Mouse (Mus musculus): ENCODE results near the gene Rbfox2. TPM values are rescaled to one million over a fixed set of nuclear protein-coding genes. Genes with fewer than 3 reads are reported as not detected.

Rbfox2 gene
- polyA plus RNA-seq, 2 experiments = 94.7 to 189 TPM

DNA sequence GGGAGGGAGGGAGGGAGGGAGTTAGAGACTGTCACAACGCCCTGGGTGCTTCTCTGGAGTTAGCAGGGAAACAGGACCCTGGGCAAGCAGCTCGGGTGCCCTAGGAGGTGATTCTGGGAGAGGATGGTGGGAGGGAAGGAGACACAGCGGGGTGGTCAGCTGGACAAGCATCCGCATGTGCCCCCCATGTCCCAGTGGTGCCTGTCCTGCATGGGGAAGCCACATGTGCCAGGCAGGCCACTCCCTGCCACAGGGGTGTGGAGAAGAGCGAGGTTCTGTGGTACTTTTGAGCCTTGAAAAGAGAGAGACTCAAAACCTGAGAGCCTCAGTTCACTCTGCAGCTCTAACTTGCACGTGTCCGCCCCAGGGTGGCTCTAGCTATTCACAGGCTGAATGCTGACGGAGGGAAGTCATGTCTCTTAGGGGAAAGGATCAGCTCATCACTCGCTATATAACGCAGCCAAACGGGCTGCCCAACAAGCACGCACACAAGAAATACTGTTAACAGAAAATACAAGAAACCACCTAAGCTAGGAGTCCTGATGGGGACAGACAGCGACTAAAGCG, 227.5 kb downstream of the Rbfox2 start:
- Histone ChIP-seq H3K4me1 (ENCODE audit: control insufficient read depth, insufficient read depth, low read length) (0 out of 2 replicates have a peak, but pooled peaks cover 6% of the 10 kb centered on the region), H3K9me3 (ENCODE audit: control insufficient read depth, low read length) (no peaks in the 10 kb centered on the region), H3K36me3 (ENCODE audit: control insufficient read depth, insufficient read depth, low read length) (peaks cover 84% of the 10 kb centered on the region), H3K27ac (replicated peaks; ENCODE audit: low read depth, low read length) (no peak overlapping the region), H3K4me3 (replicated peaks; ENCODE audit: low read length) (no peak overlapping the region), H3K27me3 (ENCODE audit: control insufficient read depth, insufficient read depth, low read length) (no peaks in the 10 kb centered on the region), H3K4me2 (replicated peaks; ENCODE audit: low read depth, low read length, severe bottlenecking) (no peak overlapping the region), H3K9ac (ENCODE audit: low read depth, low read length, severe bottlenecking) (no peak overlapping the region)
- TF ChIP-seq POLR2A (IDR thresholded peaks at IDR 0.05; ENCODE audit: borderline replicate concordance, extremely low read depth, insufficient read depth, insufficient read length) = no peak
- DNase-seq (ENCODE audit: low spot score) (no peak), ATAC-seq (ENCODE audit: low FRiP score, low read depth) (no peak)
- 80% methylated on average over 14 of the region's 14 CpGs for WGBS

DNA sequence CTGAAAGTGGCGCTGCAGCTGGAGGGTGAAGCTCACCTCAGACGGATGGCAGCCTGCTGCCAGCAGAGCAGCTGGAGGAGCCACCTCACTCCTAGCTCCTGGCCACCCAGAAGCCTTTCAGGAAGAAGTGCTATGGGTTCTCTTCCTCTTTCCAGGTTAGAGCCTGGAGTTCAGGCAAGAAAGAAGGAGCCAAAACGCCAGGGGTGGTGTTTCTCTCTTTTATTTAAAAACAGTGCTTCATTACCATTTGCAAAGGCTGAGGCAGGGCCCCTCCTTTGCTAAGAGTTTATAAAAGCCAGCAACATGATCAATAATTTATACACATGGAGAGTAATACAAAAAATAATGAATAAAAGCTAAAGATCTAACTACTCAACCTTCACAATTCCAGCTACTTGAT, 228.0 kb downstream of the Rbfox2 start:
- H3K27me3 ChIP-seq (ENCODE audit: control insufficient read depth, insufficient read depth, low read length) = no peaks in the 10 kb centered on the region
- H3K4me1 ChIP-seq (ENCODE audit: control insufficient read depth, insufficient read depth, low read length) = 0 out of 2 replicates have a peak, but pooled peaks cover 6% of the 10 kb centered on the region
- TF ChIP-seq POLR2A (IDR thresholded peaks at IDR 0.05; ENCODE audit: borderline replicate concordance, extremely low read depth, insufficient read depth, insufficient read length) = no peak
- H3K36me3 ChIP-seq (ENCODE audit: control insufficient read depth, insufficient read depth, low read length) = peaks cover 80% of the 10 kb centered on the region
- H3K9ac ChIP-seq (ENCODE audit: low read depth, low read length, severe bottlenecking) = no peak overlapping the region
- no peak overlapping the region for H3K4me3 ChIP-seq (replicated peaks; ENCODE audit: low read length)
- no peak overlapping the region for H3K27ac ChIP-seq (replicated peaks; ENCODE audit: low read depth, low read length)
- H3K9me3 ChIP-seq (ENCODE audit: control insufficient read depth, low read length) = no peaks in the 10 kb centered on the region
- 72% methylated on average over 3 of the region's 3 CpGs for WGBS
- DNase-seq (ENCODE audit: low spot score) (no peak), ATAC-seq (ENCODE audit: low FRiP score, low read depth) (no peak)
- H3K4me2 ChIP-seq (replicated peaks; ENCODE audit: low read depth, low read length, severe bottlenecking) = no peak overlapping the region

DNA sequence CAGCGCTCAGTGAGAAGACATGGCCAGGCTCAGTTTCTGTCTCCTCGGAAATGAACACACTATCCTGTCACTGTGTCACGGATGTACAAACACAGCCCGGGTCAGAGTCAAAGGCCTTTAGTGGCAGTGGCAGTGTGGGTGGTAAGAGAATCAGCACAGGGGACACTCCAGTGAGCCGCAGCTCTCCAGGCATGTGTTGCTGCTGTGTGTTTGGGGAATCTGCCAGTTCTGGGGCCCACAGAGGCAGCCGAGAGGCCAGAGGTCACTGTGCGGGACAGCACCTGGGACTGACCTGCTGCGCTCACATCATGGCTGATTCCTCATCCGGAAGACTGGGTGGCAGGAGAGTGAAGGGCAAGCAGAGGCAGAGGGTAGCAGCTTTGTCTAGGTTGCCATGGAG, 228.9 kb downstream of the Rbfox2 start:
- 96% methylated on average over 9 of the region's 9 CpGs for WGBS
- H3K36me3 ChIP-seq (ENCODE audit: control insufficient read depth, insufficient read depth, low read length) = peaks cover 76% of the 10 kb centered on the region

DNA sequence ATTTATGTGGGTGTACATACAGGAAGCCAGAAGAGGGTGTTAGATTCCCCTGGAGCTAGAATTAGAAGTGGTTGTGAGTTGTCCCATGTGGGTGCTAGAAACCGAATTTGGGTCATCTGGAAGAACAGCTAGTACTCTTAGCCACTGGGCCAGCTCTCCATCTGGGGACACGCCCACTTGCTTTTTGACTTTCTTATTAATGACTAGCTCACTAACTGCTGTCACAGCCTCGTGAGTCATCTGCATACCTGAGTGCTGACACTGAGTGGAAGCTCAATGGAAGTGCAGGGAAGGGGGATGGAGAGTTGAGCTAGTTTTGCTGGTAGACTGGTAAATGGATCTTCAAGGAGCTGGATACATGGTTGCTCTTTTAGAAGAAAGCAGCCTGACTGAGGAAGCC, 230.3 kb downstream of the Rbfox2 start:
- H3K27ac ChIP-seq (replicated peaks; ENCODE audit: low read depth, low read length) = no peak overlapping the region
- H3K9ac ChIP-seq (ENCODE audit: low read depth, low read length, severe bottlenecking) = no peak overlapping the region
- H3K4me2 ChIP-seq (replicated peaks; ENCODE audit: low read depth, low read length, severe bottlenecking) = no peak overlapping the region
- DNase-seq (ENCODE audit: low spot score) (no peak), ATAC-seq (ENCODE audit: low FRiP score, low read depth) (no peak)
- H3K36me3 ChIP-seq (ENCODE audit: control insufficient read depth, insufficient read depth, low read length) = peaks cover 62% of the 10 kb centered on the region
- WGBS = 85% methylated on average over 3 of the region's 3 CpGs
- H3K4me1 ChIP-seq (ENCODE audit: control insufficient read depth, insufficient read depth, low read length) = peaks cover 16% of the 10 kb centered on the region
- no peak overlapping the region for H3K4me3 ChIP-seq (replicated peaks; ENCODE audit: low read length)
- no peak for TF ChIP-seq POLR2A (IDR thresholded peaks at IDR 0.05; ENCODE audit: borderline replicate concordance, extremely low read depth, insufficient read depth, insufficient read length)
- no peaks in the 10 kb centered on the region for H3K27me3 ChIP-seq (ENCODE audit: control insufficient read depth, insufficient read depth, low read length)
- no peaks in the 10 kb centered on the region for H3K9me3 ChIP-seq (ENCODE audit: control insufficient read depth, low read length)

More for the DNA sequence above, 228.9 kb downstream of the Rbfox2 start:
- H3K4me3 ChIP-seq (replicated peaks; ENCODE audit: low read length) = no peak overlapping the region
- 0 out of 2 replicates have a peak, but pooled peaks cover 6% of the 10 kb centered on the region for H3K4me1 ChIP-seq (ENCODE audit: control insufficient read depth, insufficient read depth, low read length)
- no peaks in the 10 kb centered on the region for H3K9me3 ChIP-seq (ENCODE audit: control insufficient read depth, low read length)
- TF ChIP-seq POLR2A (IDR thresholded peaks at IDR 0.05; ENCODE audit: borderline replicate concordance, extremely low read depth, insufficient read depth, insufficient read length) = no peak
- H3K27ac ChIP-seq (replicated peaks; ENCODE audit: low read depth, low read length) = no peak overlapping the region
- ATAC-seq (ENCODE audit: low FRiP score, low read depth) (no peak), DNase-seq (ENCODE audit: low spot score) (no peak)
- H3K27me3 ChIP-seq (ENCODE audit: control insufficient read depth, insufficient read depth, low read length) = no peaks in the 10 kb centered on the region
- no peak overlapping the region for H3K9ac ChIP-seq (ENCODE audit: low read depth, low read length, severe bottlenecking)
- no peak overlapping the region for H3K4me2 ChIP-seq (replicated peaks; ENCODE audit: low read depth, low read length, severe bottlenecking)

DNA sequence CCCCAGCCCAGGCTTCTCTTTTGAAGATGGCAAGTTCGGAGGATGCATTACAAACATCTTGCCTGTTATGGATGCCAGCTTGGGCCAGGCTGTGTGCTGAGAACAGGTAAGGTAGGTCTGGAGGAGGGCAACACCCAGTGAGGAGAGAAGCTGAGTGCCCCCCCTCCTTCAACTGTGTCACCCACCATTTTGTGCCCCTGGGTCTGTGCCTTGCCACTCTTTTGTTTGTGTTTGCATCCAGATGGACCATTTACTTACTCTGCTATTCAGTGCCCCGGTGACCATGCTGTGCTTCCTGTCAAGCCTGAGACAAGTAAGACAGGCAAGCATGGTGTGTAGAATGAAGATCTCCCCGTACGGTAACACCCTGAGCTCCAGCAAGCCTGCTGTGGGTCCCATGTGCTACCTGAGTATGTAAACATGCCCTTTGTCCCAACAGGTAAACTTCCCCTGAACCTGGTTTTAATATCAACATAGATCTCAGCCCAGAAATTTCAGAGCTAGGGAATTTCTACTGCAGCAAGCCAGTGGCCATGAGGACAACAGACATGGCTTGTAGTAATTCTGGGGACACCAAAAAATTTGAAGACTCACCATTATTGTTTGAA, 234.1 kb downstream of the Rbfox2 start:
- Histone ChIP-seq H3K36me3 (ENCODE audit: control insufficient read depth, insufficient read depth, low read length) (peaks cover 27% of the 10 kb centered on the region), H3K4me3 (replicated peaks; ENCODE audit: low read length) (no peak overlapping the region), H3K4me2 (replicated peaks; ENCODE audit: low read depth, low read length, severe bottlenecking) (no peak overlapping the region), H3K27me3 (ENCODE audit: control insufficient read depth, insufficient read depth, low read length) (no peaks in the 10 kb centered on the region), H3K4me1 (ENCODE audit: control insufficient read depth, insufficient read depth, low read length) (peaks cover 16% of the 10 kb centered on the region), H3K9ac (ENCODE audit: low read depth, low read length, severe bottlenecking) (no peak overlapping the region), H3K9me3 (ENCODE audit: control insufficient read depth, low read length) (no peaks in the 10 kb centered on the region), H3K27ac (replicated peaks; ENCODE audit: low read depth, low read length) (no peak overlapping the region)
- 85% methylated on average over 4 of the region's 4 CpGs for WGBS
- no peak for ATAC-seq (ENCODE audit: low FRiP score, low read depth)
- no peak for TF ChIP-seq POLR2A (IDR thresholded peaks at IDR 0.05; ENCODE audit: borderline replicate concordance, extremely low read depth, insufficient read depth, insufficient read length)
- DNase-seq (ENCODE audit: low spot score) = no peak
